Mouse (Mus musculus): ENCODE measurements at regions not wholly inside any gene's neighbourhood (a gene's known extent, or its start where the extent isn't known, plus 50 kb on each side); places are given as distances from the start of the nearest gene placed in this dataset.

DNA sequence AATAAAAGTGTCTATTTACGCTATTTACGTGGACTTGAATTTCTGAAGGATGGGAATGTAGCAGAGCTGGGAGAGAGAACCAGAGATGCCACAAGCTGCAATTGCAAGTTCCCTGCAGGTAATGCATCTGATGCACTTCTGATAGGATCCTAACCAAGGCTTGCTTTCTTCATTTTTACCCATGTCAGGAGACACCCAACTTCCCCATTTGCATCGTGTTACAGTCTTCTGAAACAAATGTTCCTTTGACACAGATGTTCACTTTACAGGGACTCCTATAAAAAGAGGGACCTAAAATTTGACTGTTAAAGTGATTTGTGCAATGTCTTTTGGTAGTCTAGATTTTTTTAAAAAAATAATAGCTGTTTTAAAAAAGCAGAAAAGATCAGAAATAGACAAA is 241.5 kb upstream of the Trib2 start:
- TF ChIP-seq POLR2A (IDR thresholded peaks at IDR 0.05; ENCODE audit: borderline replicate concordance, control insufficient read depth, low read depth, low read length): no peak
- no peak for TF ChIP-seq CTCF (IDR thresholded peaks at IDR 0.05; ENCODE audit: control insufficient read depth, insufficient read depth, low read length)
